Mouse (Mus musculus): ENCODE data around the gene Gm11444.

The Gm11444 gene

DNA sequence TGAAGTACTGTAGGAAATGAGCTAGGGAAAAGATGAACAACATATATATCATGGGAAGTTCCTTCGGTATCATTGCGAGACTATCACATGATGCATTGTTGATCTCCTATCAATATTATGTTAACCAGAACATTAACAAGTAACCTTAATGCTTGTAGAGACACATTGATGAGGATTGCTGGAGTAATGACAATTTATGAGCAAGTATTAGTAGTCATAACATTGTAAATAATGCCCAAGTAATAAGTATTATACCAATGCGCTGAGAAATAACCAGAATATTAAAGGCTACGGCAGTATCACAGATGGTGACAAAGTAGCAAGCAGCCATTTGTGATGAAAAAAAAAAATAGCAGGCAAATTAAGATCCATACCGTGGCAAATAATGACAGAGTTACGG is 37.1 kb upstream of the Gm11444 start:
- TF ChIP-seq GATA4 (IDR thresholded peaks at IDR 0.05; ENCODE audit: insufficient replicate concordance, low read length), result no peak

DNA sequence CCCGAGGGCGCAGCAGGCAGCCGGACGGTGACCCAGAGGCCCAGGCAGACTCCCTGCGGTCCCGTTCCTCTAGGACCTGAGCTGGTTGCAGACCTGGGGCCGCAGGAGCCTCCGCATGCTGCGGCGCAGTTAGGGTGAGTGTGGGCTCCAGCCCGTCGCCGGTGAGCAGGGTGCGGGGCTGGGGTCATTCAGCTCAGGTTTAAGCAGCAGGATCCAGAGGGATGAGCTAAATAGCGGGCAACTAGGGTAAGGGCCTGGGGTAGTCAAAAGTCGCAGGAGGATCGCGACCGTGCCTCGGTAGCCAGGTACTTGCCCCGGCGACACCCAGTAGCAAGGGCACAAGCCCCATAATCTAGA is 36.3 kb upstream of the Gm11444 start:
- TF ChIP-seq GATA4 (IDR thresholded peaks at IDR 0.05; ENCODE audit: insufficient replicate concordance, low read length), result no peak

DNA sequence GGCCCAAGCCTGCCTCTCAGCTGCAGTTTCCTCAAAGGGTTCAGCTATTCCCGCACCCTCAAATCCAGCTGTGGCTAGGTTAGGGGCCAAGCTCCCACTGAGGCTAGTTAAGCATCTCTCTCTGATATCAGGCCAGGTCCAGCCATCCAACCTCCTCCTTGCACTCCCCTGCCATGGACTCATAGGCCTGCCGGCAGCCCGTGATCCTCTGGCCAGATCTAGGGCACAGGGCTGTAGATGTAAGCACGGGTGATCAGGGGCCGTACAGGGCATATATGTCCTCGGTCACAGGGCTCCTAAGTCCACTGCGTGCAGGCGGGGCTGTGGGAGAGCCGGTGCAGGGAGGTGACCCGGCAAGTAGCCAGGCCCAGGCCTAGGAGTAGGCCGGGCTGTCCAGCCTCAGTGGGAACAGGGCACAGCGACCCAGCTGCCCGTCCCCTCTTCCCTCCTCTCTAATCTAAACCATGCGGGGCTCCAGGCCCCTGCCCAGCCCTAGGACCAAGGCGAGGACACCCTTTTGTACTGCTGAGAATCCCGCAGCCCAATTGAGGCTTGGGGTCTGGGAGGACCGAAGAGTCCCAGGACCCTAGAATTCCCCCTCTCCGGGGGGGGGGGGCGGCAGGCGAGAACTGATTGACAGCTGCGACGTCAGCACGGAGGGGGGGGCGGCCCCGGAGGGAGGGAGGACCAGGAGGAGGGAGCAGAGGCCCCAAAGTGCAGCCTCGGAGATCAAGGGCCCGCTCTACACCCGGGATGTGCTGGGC is 35.7 kb upstream of the Gm11444 start, which contains the start of gene Tbx4:
Tbx4 (plus strand) TSS at position 758 of the 764 bp plus-strand sequence.
- TF ChIP-seq GATA4 (IDR thresholded peaks at IDR 0.05; ENCODE audit: insufficient replicate concordance, low read length), result no peak

DNA sequence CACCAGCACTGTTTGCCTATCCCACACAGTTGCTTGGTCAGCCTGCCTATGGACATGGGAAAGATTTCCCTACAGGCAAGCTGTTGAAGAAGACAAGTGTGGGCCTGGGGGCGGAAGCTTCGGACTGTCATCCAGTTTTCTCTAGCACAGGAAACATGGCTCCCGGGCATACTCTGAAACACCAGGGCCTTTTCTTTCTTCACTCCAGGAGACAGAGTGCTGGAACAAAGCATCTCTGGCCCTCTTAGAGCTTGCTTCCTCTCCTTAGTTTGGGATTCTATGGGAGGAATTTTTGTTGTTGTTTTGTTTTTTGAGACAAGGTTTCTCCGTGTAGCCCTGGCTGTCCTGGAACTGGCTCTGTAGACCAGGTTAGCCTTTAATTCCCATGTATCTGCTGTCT is 34.4 kb upstream of the Gm11444 start:
- TF ChIP-seq GATA4 (IDR thresholded peaks at IDR 0.05; ENCODE audit: insufficient replicate concordance, low read length), result no peak

DNA sequence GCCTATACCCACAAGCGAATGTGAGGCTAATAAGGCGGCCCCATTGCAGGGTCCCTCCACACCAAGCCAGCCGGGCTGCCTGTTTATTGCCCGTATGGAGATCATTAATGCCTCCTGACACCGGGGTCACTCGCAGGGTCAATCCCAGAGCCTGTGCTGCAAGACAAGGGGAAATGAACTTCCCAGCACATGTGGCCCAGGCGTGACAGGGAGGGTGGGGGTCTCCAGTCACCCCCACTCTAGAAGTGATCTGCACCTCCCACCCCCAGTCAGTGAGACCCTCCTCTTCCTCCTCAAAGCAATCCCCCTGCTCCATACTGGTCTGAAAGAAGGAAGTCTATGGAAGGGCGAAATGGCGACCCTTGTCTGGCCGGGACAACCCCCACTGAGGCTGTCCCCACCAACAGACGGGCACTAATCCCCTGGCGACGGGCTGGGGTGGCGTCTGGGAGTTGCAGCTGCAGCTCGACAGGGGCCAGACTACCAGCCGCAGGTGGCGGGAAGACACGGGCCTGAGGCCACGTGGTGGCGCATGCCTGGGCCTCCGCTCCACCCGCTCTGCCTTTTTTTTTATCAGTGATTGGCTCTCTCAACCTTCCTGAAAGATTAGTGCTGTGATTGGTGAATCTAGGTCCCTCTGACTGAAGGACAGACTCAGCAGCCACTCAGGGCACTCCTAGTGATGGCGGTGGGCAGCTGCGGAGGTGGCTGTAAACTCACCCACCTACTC is 26.1 kb upstream of the Gm11444 start:
- no peak for TF ChIP-seq GATA4 (IDR thresholded peaks at IDR 0.05; ENCODE audit: insufficient replicate concordance, low read length)

DNA sequence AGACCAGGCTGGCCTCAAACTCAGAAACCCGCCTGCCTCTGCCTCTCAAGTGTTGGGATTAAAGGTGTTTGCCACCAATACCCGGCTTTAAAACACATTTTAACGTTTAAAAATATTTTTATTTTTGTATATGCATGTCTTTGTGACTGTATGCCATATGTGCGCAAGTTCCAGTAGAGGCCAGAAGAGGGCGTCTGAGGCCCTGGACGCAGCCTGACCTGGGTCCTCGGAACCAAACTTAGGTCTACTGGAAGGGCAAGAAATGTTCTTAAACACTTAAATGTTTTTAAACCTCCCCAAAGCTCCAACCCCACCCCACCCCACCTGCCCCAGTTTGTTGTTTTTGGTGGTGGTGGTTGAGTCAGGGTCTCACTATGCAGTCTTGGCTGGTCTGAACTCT is 14.2 kb upstream of the Gm11444 start:
- no peak for TF ChIP-seq GATA4 (IDR thresholded peaks at IDR 0.05; ENCODE audit: insufficient replicate concordance, low read length)

DNA sequence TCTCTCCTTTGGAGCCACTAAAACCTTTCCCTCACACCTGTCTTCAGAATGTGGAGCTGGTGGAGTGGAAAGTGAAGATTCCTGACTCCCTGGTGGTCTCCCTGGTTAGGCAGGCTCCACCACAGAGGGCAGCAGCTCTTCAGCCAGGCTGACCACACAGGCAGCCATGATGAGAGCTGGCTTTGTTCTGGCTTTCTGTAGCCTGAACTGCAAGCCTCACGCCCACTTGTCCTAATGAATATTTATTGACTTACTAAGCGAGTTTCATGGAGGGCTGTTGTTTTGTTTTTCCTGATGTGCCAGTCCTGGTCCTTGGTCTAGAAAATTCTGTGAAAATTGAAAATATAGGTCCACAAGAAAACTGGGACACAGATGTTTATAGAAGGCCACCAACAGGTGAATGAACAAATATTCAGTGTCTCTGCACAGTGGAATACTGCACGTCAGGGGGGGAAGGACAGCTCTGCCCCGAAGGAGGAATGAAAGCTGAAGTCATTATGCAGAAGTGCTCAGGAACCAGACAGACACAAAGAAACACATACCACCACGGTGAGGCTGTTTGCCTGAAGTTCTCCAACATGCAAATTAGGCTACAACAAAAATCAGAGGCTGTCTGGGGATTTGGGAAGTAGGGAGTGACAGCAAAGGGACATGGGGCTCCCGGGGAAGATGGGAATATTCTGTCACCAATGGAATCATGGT is 8.0 kb upstream of the Gm11444 start:
- TF ChIP-seq GATA4 (IDR thresholded peaks at IDR 0.05; ENCODE audit: insufficient replicate concordance, low read length), result no peak

DNA sequence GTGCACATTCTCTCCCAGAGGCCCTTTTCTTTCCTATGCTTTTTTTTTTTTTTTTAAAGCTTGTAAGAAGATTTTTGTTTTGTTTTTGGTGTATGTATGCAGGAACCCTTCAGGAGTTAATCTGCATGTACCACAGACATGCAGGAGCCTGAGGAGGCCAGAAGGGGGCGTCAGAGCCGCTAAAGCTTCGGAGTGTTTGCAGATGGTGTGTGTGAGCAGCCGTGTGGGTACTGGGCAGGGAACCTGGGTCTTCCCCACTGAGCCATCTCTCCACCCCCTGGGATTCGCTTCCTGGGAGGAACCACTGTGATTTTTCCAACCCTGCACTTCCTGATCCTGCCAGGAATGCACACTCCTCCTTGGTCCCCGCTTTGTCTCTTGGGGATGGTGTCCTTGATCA is 625 bp upstream of the Gm11444 start:
- no peak for TF ChIP-seq GATA4 (IDR thresholded peaks at IDR 0.05; ENCODE audit: insufficient replicate concordance, low read length)

DNA sequence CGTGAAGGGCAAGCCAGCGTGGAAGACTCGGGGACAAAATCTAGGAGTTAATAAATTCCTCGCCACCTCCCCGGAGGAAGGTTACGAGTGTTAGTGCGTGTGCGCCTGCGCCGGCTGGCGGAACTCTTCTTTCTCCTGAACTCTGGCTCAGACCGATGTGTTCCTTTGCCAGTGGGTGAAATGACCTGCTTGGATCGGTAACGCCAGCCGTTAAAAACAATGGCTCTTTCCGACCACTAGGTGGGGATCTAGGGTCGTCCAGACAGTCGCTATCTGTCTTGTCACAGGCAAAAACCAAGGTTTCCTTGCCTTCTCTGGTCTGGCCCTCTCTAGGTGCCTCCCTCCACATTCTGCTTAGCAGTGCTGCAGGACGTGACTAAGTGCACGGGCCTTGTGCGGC is 1.1 kb downstream of the Gm11444 start:
- TF ChIP-seq GATA4 (IDR thresholded peaks at IDR 0.05; ENCODE audit: insufficient replicate concordance, low read length), result no peak; the same call in 1 of the 2 replicates

DNA sequence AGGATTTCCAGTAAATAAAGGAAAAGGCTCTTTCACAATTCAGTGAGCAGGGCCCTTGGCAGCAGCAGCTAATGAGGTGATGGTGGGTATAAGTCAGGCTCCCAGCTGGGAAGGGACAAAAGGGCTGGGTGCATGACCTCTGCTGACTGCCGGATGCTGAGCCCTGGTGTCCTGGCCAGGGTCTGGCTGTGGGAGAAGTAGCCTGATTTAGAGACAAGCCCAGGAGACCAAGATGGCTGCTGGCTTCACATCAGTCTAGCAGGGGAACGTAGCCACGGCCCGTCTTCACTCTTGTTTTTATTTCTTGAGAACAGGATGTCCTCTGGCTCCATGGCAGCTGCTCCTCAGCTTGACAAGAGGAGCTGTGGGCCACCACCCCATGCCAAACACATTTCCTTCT is 3.6 kb downstream of the Gm11444 start:
- TF ChIP-seq GATA4 (IDR thresholded peaks at IDR 0.05; ENCODE audit: insufficient replicate concordance, low read length), result no peak

DNA sequence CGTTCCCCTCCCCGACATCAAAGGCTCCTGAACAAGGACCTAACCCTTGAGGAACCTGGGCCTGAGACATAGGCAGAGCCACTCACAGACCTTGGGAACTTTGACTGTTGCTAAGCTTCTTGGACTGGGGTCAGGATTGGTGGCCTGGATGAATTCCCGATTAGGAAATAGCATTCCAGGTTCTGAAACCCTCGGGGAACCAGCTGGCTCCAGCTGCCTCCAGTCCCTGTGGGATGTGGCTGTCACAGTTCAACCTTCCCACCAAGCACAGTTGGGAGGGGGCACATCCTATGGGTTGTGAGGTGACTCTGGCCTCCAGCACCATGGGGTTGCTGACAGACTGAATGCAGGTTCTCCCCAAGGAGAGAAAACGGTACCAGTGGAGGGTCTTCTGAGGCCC is 4.2 kb downstream of the Gm11444 start:
- no peak for TF ChIP-seq GATA4 (IDR thresholded peaks at IDR 0.05; ENCODE audit: insufficient replicate concordance, low read length)

DNA sequence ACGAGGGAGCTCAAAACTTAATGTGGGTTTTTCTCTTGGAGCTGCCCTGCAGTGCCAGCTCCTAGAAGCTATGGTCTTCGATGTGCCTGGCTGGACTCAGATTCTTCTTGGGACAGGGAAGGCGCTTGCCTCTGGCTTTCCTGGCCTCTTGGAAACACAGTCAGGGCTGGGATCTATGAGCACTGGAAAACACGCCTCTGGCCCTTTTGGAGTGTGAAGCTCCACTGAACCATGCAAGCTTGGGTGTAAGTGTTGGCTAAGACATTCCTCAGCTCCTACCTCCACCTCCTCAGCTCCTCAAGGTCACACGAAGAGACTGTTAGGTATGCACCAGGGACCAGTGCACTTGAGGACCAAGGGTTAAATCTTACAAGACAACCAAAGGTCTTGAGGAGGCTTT is 5.2 kb downstream of the Gm11444 start:
- no peak for TF ChIP-seq GATA4 (IDR thresholded peaks at IDR 0.05; ENCODE audit: insufficient replicate concordance, low read length)

DNA sequence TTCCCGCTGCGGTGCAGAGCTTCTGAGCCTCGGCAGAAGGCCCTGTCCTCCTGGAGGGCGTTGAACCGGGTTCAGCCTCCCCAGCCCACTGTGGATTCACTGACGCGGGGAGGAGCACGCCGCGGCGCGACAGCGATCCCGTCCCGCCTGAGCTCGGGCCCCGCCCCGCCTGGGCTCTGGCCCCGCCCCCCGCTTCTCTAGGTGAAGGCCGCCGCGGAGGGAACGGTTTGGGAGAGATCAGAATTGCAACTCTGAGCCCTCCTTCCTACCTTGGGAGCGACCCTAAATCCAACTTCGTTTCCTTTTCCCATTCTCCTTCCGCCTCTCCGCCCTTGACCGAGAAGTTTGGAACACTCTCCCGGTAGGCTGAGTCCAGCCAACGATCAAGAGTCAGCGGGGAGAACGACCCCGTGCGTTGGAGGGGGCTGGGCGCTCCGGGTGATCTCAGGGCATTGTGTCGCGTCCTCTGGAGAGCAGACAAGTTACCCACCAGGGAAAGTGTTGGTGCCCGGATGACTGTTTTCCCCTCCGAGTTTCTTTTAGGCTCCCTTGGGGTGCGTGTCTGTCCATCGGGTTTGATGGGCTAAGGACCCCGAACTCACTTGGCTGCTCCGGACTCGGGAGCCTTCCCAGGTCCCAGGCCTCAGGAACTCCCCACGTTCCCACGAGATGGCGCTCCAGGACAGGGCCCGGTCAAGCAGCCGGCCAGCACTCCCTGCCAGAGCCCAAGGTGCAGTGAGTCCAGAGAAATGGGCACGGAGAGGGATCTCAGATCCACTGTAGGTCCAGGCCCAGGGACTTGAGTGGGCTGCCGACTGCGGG is 5.8 kb downstream of the Gm11444 start:
- no peak for TF ChIP-seq GATA4 (IDR thresholded peaks at IDR 0.05; ENCODE audit: insufficient replicate concordance, low read length)

DNA sequence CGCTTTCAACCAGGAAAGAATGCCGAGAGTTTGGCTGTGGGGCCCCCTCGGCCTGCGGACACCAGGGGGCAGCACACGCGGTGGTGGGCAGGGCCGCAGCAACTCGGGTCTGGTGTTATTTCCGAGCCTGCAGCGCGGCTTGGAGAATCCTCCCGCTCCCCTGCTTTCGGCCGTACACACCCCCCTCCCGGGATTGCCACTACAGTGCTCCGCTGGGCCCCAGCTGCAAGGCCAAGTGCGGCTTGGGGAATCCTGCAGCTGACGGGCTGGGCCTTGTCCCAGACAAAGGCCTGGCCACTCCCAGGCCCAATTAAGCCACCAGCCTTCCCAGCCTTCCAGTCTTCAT is 6.8 kb downstream of the Gm11444 start:
- no peak for TF ChIP-seq GATA4 (IDR thresholded peaks at IDR 0.05; ENCODE audit: insufficient replicate concordance, low read length)

DNA sequence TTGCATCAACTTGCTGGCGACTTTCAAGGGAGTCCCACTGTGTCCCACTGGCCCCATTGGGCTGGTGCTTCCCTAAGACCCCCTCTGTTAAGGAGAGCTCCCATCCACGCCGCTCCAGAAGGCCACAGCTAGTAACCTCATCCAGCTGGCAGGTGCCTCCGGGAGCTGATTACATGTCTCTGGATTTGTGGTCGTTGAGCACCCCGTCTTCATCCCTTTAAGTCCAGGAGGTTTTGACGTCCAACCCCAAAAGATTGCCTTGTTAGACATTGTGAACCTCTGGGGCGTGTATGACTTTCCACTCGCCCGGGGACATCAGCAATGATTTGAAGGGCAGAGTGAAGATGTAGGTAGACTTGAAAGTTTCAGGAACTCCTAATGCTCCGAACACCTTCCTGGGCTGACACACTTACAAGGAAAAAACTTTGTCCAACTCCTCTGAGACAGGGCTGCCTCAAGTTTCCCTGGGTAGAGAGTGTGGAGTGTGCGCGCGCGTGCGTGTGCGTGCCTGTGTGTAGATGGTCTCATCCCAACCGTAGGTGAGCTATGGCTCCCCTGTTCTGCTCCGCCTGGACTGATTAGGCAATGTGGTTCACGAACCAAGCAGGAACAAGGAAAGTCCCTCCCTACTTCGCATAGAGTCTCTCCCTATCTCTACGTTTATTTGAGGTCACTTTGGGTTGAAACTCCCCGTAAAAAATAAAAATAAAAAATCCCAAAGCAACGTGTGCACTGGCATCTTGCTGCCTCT is 7.4 kb downstream of the Gm11444 start:
- TF ChIP-seq GATA4 (IDR thresholded peaks at IDR 0.05; ENCODE audit: insufficient replicate concordance, low read length), result no peak

Measured in liver, adult (tissue).